Mouse (Mus musculus) kidney, embryonic 16.5 days (tissue): ENCODE results near the gene Eipr1. TPM values are rescaled to one million over a fixed set of nuclear protein-coding genes. Genes with fewer than 3 reads are reported as not detected.

Source experiments
- ATAC-seq: fragments of 200-750 bp; cut with Nextera tagmentation; 2 replicates; pipeline ENCODE4 v1.8.0; 2017; ENCODE audit warnings: moderate TSS enrichment; ENCODE audit not compliant: low FRiP score, low TSS enrichment
- H3K27ac ChIP-seq: fragments of 300-500 bp; sonication (generic); 2 replicates; pipeline ENCODE4 v1.5.1; 2014; ENCODE audit warnings: low read length
- H3K27me3 ChIP-seq: fragments of 300-500 bp; sonication (generic); 2 replicates; pipeline ENCODE4 v1.6.1; 2014; ENCODE audit warnings: low read length, control low read depth, mixed read lengths; ENCODE audit not compliant: insufficient read depth
- H3K36me3 ChIP-seq: fragments of 300-500 bp; sonication (generic); 2 replicates; pipeline ENCODE4 v1.6.1; 2014; ENCODE audit warnings: low read length, control low read depth, mixed read lengths; ENCODE audit not compliant: insufficient read depth
- H3K4me1 ChIP-seq: fragments of 300-500 bp; sonication (generic); 2 replicates; pipeline ENCODE4 v1.6.1; 2014; ENCODE audit warnings: low read length, control low read depth, mixed read lengths; ENCODE audit not compliant: insufficient read depth
- H3K4me2 ChIP-seq: fragments of 300-500 bp; sonication (generic); replicated peaks from 2 replicates; pipeline ENCODE4 v1.6.1; 2014; ENCODE audit warnings: low read depth, low read length
- H3K4me3 ChIP-seq: fragments of 300-500 bp; sonication (generic); 2 replicates; pipeline ENCODE4 v1.5.1; 2014; ENCODE audit warnings: mild to moderate bottlenecking, low read length
- H3K9ac ChIP-seq: fragments of 300-500 bp; sonication (generic); replicated peaks from 2 replicates; pipeline ENCODE4 v1.6.1; 2014; ENCODE audit warnings: low read length
- H3K9me3 ChIP-seq: fragments of 300-500 bp; sonication (generic); 2 replicates; pipeline ENCODE4 v1.6.1; 2016; ENCODE audit warnings: low read length, control low read depth
- WGBS: fragments of 180-500 bp; shearing (Covaris S2); extraction: QIAGEN DNeasy Blood & Tissue Kit; methylation state at CpG from one replicate; pipeline ENCODE4 v1.1.7; 2014; 5-methylcytosine and 5-hydroxymethylcytosine counted together
- polyA plus RNA-seq: library from polyadenylated mRNA; unstranded; fragments of >200 nt; fragmentation: Nextera tagmentation; extraction: Ambion mirVana; gene quantifications from 2 replicates; pipeline ENCODE4 v1.2.1, GENCODE M21; 2015

Eipr1 gene
- polyA plus RNA-seq, 1 experiment from 2014 or later: 41.4 TPM

GRCm38 (mm10) chr12:28891523-28891922 lies 139.9 kb downstream of the Eipr1 start:
- Histone ChIP-seq H3K9ac (no peak overlapping the region), H3K4me1 (0 out of 2 replicates have a peak, but pooled peaks cover 2% of the 10 kb centered on the region), H3K27ac (no peak overlapping the region), H3K36me3 (no peaks in the 10 kb centered on the region), H3K4me2 (no peak overlapping the region), H3K27me3 (no peaks in the 10 kb centered on the region), H3K9me3 (no peaks in the 10 kb centered on the region), H3K4me3 (no peak overlapping the region)
- ATAC-seq: no peak
- 65% methylated on average over 5 of the region's 5 CpGs for WGBS

GRCm38 (mm10) chr12:28896577-28896976 lies 145.0 kb downstream of the Eipr1 start:
- Histone ChIP-seq H3K27ac (no peak overlapping the region), H3K9me3 (no peaks in the 10 kb centered on the region), H3K4me3 (no peak overlapping the region), H3K4me2 (no peak overlapping the region), H3K9ac (no peak overlapping the region), H3K4me1 (no peaks in the 10 kb centered on the region), H3K36me3 (no peaks in the 10 kb centered on the region), H3K27me3 (no peaks in the 10 kb centered on the region)
- 68% methylated on average over 3 of the region's 3 CpGs for WGBS
- no peak for ATAC-seq

- Histone ChIP-seq H3K27me3 (no peaks in the 10 kb centered on the region), H3K4me3 (no peak overlapping the region), H3K4me1 (no peaks in the 10 kb centered on the region), H3K9ac (no peak overlapping the region), H3K27ac (no peak overlapping the region), H3K9me3 (no peaks in the 10 kb centered on the region), H3K36me3 (no peaks in the 10 kb centered on the region), H3K4me2 (no peak overlapping the region)
- ATAC-seq: no peak
- WGBS: 93% methylated on average over 6 of the region's 6 CpGs
Measured at GRCm38 (mm10) chr12:28898307-28898706, 146.7 kb downstream of the Eipr1 start.

GRCm38 (mm10) chr12:28899696-28900095 lies 148.1 kb downstream of the Eipr1 start:
- peak; percentile 23; the same call in 1 of the 2 replicates for ATAC-seq

GRCm38 (mm10) chr12:28900341-28900740 lies 148.7 kb downstream of the Eipr1 start:
- no peaks in the 10 kb centered on the region for H3K27me3 ChIP-seq
- H3K4me1 ChIP-seq: no peaks in the 10 kb centered on the region
- 63% methylated on average over 4 of the region's 4 CpGs for WGBS
- no peak overlapping the region for H3K9ac ChIP-seq
- H3K36me3 ChIP-seq: no peaks in the 10 kb centered on the region
- H3K4me3 ChIP-seq: no peak overlapping the region
- ATAC-seq: no peak
- H3K27ac ChIP-seq: no peak overlapping the region
- no peak overlapping the region for H3K4me2 ChIP-seq
- no peaks in the 10 kb centered on the region for H3K9me3 ChIP-seq

More at GRCm38 (mm10) chr12:28899696-28900095, 148.1 kb downstream of the Eipr1 start:
- no peaks in the 10 kb centered on the region for H3K27me3 ChIP-seq
- H3K4me2 ChIP-seq: no peak overlapping the region
- H3K9ac ChIP-seq: no peak overlapping the region
- H3K27ac ChIP-seq: no peak overlapping the region
- H3K9me3 ChIP-seq: no peaks in the 10 kb centered on the region
- 19% methylated on average over 4 of the region's 4 CpGs for WGBS
- no peaks in the 10 kb centered on the region for H3K4me1 ChIP-seq
- H3K36me3 ChIP-seq: no peaks in the 10 kb centered on the region
- no peak overlapping the region for H3K4me3 ChIP-seq

GRCm38 (mm10) chr12:28902132-28902531 lies 150.5 kb downstream of the Eipr1 start:
- no peak for ATAC-seq
- no peaks in the 10 kb centered on the region for H3K27me3 ChIP-seq
- H3K27ac ChIP-seq: no peak overlapping the region
- no peak overlapping the region for H3K4me2 ChIP-seq
- no peak overlapping the region for H3K4me3 ChIP-seq
- H3K4me1 ChIP-seq: peaks cover 7% of the 10 kb centered on the region
- no peak overlapping the region for H3K9ac ChIP-seq
- no peaks in the 10 kb centered on the region for H3K36me3 ChIP-seq
- WGBS: 62% methylated on average over 3 of the region's 3 CpGs
- no peaks in the 10 kb centered on the region for H3K9me3 ChIP-seq

- ATAC-seq: no peak
- no peaks in the 10 kb centered on the region for H3K36me3 ChIP-seq
- no peak overlapping the region for H3K9ac ChIP-seq
- no peaks in the 10 kb centered on the region for H3K27me3 ChIP-seq
- no peak overlapping the region for H3K27ac ChIP-seq
- H3K9me3 ChIP-seq: no peaks in the 10 kb centered on the region
- H3K4me3 ChIP-seq: no peak overlapping the region
- 40% methylated on average over 4 of the region's 4 CpGs for WGBS
- H3K4me2 ChIP-seq: no peak overlapping the region
- H3K4me1 ChIP-seq: peaks cover 17% of the 10 kb centered on the region
Measured at GRCm38 (mm10) chr12:28903082-28903481, 151.5 kb downstream of the Eipr1 start.

GRCm38 (mm10) chr12:28905486-28905885 lies 153.9 kb downstream of the Eipr1 start:
- no peak overlapping the region for H3K9ac ChIP-seq

GRCm38 (mm10) chr12:28906016-28906415 lies 154.4 kb downstream of the Eipr1 start:
- Histone ChIP-seq H3K9me3 (no peaks in the 10 kb centered on the region), H3K36me3 (no peaks in the 10 kb centered on the region), H3K4me2 (no peak overlapping the region), H3K9ac (no peak overlapping the region), H3K27me3 (no peaks in the 10 kb centered on the region), H3K4me1 (peaks cover 20% of the 10 kb centered on the region), H3K27ac (no peak overlapping the region), H3K4me3 (no peak overlapping the region)
- no peak for ATAC-seq
- 94% methylated on average over 1 of the region's 1 CpGs for WGBS

More at GRCm38 (mm10) chr12:28905486-28905885, 153.9 kb downstream of the Eipr1 start:
- H3K4me2 ChIP-seq: no peak overlapping the region
- no peak overlapping the region for H3K27ac ChIP-seq
- no peak overlapping the region for H3K4me3 ChIP-seq
- H3K36me3 ChIP-seq: no peaks in the 10 kb centered on the region
- H3K27me3 ChIP-seq: no peaks in the 10 kb centered on the region
- WGBS: 92% methylated on average over 6 of the region's 6 CpGs
- H3K9me3 ChIP-seq: no peaks in the 10 kb centered on the region
- H3K4me1 ChIP-seq: peaks cover 20% of the 10 kb centered on the region
- no peak for ATAC-seq

- no peaks in the 10 kb centered on the region for H3K27me3 ChIP-seq
- WGBS: 6% methylated on average over 7 of the region's 7 CpGs
- no peaks in the 10 kb centered on the region for H3K36me3 ChIP-seq
- H3K27ac ChIP-seq: 0 out of 2 replicates have a peak overlapping the region, but pooled peaks have one; percentile 2
- peaks cover 25% of the 10 kb centered on the region for H3K4me1 ChIP-seq
- peak overlapping the region; percentile 9; the same call in 1 of the 2 replicates for H3K4me2 ChIP-seq
- no peaks in the 10 kb centered on the region for H3K9me3 ChIP-seq
- H3K4me3 ChIP-seq: no peak overlapping the region
- ATAC-seq: peak; percentile 29; the same call in 1 of the 2 replicates
- H3K9ac ChIP-seq: no peak overlapping the region
Measured at GRCm38 (mm10) chr12:28906809-28907297, 155.2 kb downstream of the Eipr1 start.
